Mouse (Mus musculus) adrenal gland, adult 8-10 months (tissue): ENCODE data around the gene Manba. TPM values are rescaled to one million over a fixed set of nuclear protein-coding genes. Genes with fewer than 3 reads are reported as not detected.
"Not testable (repeated sequence)": the region's sequence is repeated elsewhere in the genome, so short reads cannot be mapped to it uniquely, and the experiment has no call there.

ENCODE experiments used
- DNase-seq: peaks from one replicate; pipeline ENCODE4 v3.0.0; 2022
- total RNA-seq, 4 experiments: library from RNA; stranded (reverse); gene quantifications; 2 replicates each; pipeline ENCODE4 v1.2.4; 2022

Gene Manba
- total RNA-seq, 4 experiments from 2014 or later, result 13.9 to 27.8 (median 18.3) TPM

- no peak for DNase-seq
Observed at GRCm38 (mm10) chr3:135487803-135488202, 2.4 kb downstream of the Manba start.

GRCm38 (mm10) chr3:135489865-135490520 lies 4.6 kb downstream of the Manba start:
- DNase-seq, result no peak

DNA sequence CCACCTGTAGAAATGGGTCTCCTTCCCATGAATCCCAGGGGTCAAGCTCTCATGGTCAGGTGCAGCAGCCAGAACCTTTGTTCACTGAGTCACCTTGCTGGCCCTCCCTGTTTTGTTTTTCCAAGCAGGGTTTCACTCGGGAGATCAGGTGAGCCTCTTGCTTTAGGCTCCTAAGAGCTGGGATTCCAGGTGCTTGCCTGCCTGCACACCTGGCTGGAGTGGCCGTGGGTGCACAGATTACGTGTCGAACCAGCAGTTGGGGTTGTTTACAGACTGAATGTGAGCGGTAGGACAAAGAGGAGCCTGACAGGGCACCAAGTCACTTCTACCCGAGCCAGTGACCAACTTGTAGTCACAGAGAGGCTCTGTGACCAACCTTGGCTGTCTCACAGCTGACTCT lies 5.7 kb downstream of the Manba start:
- DNase-seq, result no peak

- DNase-seq, result not testable (repeated sequence)
Observed at GRCm38 (mm10) chr3:135493320-135493719, 7.9 kb downstream of the Manba start.

DNA sequence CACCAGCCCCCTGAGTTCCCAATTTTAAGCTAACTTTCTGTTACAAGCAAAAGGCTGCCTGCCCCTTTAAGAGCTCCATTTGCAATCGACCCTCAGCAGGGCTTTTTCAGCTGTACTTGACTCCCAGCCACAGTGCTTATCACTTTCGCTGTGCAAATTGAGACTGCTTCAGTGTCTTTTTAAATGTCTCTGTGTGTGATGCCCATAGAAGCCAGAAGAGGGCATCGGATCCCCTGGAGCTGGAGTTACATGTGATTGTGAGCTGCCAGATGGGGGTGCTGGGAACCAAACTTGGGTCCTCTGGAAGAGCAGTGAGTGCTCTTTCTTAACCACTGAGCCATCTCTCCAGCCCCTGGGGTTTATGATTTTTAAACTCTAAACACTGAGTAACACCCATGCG lies 12.5 kb downstream of the Manba start:
- DNase-seq, result not testable (repeated sequence)

- peak; percentile 36 for DNase-seq
Observed at GRCm38 (mm10) chr3:135498891-135499290, 13.5 kb downstream of the Manba start.

- DNase-seq, result no peak
Observed at GRCm38 (mm10) chr3:135503160-135503559, 17.7 kb downstream of the Manba start.

DNA sequence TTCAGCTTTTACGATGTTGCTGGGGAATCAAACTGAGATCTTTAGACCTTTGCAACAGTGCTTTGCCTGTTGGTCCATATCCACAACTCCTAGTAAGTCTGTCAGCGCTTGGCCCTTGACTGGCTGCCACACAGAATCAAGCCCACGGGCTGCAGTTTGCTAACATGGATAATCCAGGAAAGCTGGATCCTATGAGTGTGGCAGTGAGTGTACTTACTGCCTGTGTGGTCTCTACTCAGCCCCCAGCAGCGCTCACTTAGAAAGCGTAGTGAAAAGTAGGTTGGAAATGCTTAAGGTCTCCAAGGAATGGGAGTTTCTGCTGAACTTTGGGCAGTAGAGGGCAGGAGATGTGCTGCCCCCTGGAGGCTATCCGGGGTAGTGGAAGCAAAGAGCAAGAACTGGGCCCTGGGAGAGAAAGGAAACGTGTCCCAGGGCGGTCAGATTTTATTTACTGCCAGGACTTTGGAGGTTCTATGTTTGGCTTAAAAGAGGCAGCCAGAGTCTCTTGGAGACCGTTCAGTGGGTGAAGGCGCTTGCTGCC lies 20.0 kb downstream of the Manba start:
- DNase-seq, result peak; percentile 54

- DNase-seq, result no peak
Observed at GRCm38 (mm10) chr3:135505916-135506482, 20.6 kb downstream of the Manba start.

GRCm38 (mm10) chr3:135507506-135507905 lies 22.1 kb downstream of the Manba start:
- no peak for DNase-seq

- no peak for DNase-seq
Observed at GRCm38 (mm10) chr3:135508191-135508590, 22.8 kb downstream of the Manba start.

DNA sequence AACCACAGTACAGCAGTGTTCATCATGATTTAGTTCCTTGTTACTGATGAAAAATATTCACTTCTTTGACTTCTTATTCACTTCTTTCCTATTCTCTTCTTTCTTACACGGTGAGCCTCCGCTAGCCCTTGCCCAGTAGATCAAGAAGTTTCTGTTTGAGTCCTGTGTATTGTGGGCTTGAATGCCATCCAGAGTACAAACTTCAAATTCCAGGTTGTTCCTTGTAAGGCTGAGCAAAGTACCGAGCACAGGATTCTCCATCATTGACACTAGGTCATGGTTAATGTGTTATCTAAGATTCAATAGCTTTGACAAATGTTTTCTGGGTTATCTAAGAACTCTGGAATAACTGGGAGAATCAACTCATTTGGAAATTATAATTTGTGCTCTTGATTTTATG lies 25.0 kb downstream of the Manba start:
- no peak for DNase-seq

DNA sequence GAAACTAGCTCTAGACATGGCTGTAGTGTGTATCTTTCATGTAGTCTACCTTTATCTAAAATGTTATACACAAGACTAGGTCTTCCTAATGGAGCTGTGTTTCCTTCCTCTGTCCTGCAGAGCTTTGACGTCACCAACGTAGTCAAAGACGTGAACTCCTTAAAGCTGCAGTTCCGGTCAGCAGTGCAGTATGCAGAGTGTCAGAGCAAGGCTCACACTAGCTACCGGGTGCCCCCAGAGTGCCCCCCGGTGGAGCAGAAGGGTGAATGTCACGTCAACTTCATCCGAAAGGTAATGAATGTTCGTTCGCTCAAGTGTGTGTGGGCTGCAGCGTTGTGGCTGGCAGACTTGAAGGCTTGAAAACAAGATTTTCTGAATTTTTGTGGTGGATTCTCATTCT lies 26.3 kb downstream of the Manba start:
- no peak for DNase-seq

- DNase-seq, result no peak
Observed at GRCm38 (mm10) chr3:135513270-135513669, 27.9 kb downstream of the Manba start.

- DNase-seq, result no peak
Observed at GRCm38 (mm10) chr3:135513800-135514425, 28.5 kb downstream of the Manba start.

DNA sequence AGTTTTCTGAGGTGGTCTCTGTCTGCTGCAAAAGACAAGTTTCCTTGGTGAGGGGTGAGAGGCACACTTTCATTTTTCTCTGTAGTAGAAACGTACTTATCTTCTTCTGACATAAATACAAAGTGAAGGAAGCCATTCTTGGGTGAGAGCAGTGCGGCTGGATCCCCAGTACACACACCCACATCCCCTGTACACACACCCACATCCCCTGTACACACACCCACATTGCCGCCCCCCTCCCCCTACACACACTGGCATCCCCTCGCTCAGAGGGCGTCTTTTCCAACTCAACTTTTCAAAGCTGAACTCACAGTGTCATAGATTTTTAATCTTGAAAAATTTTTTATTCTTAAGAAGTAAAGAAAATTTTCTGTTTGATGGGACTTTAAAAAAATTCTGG lies 29.8 kb downstream of the Manba start:
- DNase-seq, result no peak

DNA sequence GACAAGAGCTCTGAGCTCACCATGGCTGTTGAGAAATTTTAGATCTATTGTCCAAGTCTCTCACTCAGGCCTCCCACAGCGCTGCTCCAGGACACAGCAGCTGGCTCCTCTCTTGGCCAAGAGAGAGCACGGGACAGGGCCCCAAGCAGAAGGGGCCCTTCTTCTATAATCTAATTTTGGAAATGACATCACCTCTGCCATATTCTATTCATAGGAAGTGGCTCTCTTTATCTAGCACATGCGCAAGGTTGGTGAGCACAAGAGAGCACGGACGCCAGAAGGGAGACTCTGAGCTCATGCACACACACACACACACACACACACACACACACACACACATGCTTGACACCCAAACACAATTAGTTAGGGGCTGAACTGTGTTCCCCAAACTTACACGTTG lies 31.5 kb downstream of the Manba start:
- no peak for DNase-seq

- DNase-seq, result no peak
Observed at GRCm38 (mm10) chr3:135518882-135519281, 33.5 kb downstream of the Manba start.

DNA sequence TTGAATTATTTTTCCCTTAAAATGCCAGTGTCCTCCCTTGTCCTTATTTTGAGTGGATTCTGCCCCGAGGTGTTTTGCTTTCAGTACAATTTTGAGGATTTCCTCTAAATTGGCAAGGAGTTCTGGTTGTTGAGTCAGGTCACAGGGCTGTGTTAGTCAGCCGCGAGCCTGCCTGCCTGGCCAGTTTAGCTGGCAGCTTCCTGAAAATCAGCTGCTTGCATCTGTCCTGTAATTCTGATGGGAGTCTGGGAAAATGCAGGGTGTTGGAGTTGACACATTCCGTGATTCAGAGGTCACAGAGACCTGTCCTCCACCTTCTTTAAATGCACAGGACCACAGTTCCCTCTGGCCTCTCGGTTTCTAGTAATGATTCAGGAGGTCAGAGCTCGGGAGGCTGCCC lies 34.2 kb downstream of the Manba start:
- DNase-seq, result no peak

GRCm38 (mm10) chr3:135521963-135522362 lies 36.6 kb downstream of the Manba start:
- peak; percentile 70 for DNase-seq

DNA sequence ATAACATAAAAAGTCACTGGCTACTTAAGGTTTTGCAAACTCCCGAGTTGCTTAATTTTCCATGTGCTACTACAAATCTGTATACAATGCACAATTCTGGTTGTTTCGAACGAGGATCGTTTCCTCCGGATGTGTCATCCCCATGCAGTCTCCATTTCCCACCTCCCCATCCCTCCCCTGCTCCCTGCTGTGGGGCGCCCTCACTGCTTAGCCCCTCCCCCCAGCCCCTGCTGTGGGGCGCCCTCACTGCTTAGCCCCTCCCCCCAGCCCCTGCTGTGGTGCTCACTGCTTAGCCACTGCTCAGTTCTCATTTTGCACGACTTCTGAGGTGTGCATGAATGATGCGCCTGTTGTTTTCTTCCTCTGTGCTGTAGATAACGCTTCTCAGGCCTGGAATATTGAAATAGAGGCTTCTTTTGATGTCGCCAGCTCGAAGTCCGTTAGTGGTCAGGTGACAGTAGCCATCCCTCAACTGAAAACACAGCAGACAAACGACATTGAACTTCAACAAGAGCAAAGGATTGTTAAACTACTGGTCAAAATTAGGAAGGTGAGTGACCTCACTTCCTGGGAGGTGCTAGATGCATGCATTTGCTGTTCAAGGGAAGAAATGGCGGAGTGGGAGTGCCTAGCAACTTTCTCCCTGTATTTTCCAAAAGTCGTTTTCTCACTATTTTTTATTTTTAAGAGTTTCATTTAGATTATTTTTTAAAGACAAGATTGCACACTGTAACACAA lies 37.4 kb downstream of the Manba start:
- no peak for DNase-seq

DNA sequence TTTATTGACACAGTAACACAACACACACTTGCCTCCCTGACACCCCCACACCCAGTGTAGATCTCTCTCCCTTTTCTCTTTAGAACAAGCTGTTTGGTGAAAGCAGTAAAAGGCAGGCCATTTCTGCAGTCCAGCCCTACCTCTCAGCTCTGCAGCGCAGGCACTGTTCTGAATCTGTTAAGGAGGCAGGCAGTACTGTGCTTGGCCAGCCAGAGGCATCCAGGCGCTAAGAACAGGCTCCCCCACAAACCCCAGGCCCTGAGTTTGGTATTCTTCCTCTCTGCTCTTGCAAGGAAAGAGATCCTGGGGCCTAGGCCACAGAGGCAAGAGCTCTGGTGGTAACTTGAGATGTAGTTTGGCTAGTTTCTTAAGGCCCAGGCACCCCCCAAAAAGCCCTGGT lies 39.5 kb downstream of the Manba start:
- not testable (repeated sequence) for DNase-seq

DNA sequence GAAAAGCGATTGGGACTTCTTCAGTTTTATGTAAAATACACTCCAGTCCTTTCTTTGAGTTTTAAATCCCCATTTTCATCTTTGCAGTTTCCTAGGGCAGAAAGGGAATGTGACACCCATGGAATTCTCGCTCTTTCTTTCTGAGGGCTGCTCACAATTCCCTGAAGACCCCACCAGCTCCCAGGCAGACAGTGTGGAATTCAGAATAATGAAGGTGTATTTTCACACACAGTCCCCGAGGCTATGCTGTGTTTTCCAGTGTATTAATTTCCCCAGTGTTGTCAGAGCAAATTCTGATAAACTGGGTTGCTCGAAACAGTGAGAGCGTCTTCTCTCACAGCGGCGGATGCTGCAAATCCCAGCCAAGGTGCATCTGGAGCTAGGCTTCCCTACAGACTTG lies 44.3 kb downstream of the Manba start:
- DNase-seq, result no peak
